Mouse (Mus musculus) testis, adult 2 months (tissue): ENCODE measurements around the gene Creb5.

Source experiments
- CTCF ChIP-seq: fragments of 200-500 bp; IDR thresholded peaks from 2 replicates; pipeline ENCODE4 v1.5.1; 2012; ENCODE audit warnings: low read depth, mild to moderate bottlenecking, inconsistent platforms, low read length, moderate library complexity; ENCODE audit not compliant: control insufficient read depth, insufficient read depth, insufficient replicate concordance
- POLR2A ChIP-seq: fragments of 200-500 bp; IDR thresholded peaks from 2 replicates; pipeline ENCODE4 v1.6.1; 2012; ENCODE audit warnings: low read depth, mild to moderate bottlenecking, inconsistent platforms, low read length, moderate library complexity; ENCODE audit not compliant: control insufficient read depth

DNA sequence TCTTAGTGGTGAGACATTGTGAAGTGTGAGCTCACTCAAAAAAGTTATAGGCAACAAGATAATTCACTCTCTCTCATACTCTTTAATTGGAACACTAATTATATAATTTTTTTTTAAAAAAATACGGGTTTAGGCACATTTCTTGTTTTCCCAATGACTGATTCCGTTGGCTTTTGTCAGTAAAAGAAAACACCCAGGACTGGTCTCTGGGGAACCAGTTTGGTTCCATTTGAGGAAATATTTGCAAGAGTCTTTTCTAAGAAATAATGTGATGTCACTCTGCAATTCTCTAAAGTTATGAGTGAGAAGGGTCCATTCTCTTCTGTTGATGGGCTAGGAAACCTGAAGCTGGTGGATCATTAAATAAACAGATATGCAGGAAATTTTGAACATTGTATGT lies 309.3 kb downstream of the Creb5 start:
- no peak for TF ChIP-seq CTCF
- TF ChIP-seq POLR2A, result no peak
